Mouse (Mus musculus): ENCODE data around the gene Abca14. TPM values are rescaled to one million over a fixed set of nuclear protein-coding genes. Genes with fewer than 3 reads are reported as not detected.
"Not testable (repeated sequence)": the region's sequence is repeated elsewhere in the genome, so short reads cannot be mapped to it uniquely, and the experiment has no call there.

Gene Abca14
- total RNA-seq, 2 experiments from 2014 or later, result not detected

DNA sequence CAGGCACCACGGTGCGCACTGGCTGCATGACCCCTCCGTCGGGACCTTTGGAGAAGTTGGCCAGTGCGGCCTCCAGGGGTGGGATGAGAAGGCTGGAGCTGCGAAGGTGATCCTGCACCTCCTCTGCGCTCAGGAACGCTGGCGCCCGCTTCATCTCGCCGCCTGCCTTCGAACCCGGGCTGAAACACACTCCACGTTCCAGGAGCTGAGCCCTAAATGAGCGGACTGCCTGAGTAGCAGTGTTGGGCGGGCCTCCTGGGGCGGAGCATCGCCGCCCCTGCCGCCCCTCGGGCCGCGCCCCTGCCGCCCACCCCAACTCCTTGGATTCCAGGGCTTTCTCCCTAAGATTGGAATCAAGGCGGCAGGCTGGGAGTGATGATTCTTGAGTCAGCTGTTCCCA lies 2.0 kb upstream of the Abca14 start, which contains the start of gene Crym:
Crym (minus strand) TSS at position 341 of the 400 bp plus-strand sequence.
- no peak for DNase-seq

- no peak for DNase-seq
These were observed 2.2 kb downstream of the Abca14 start for GRCm38 (mm10) chr7:120205989-120206388.

GRCm38 (mm10) chr7:120228541-120228940 lies 24.8 kb downstream of the Abca14 start:
- DNase-seq, result no peak

- DNase-seq, result no peak
These were observed 37.3 kb downstream of the Abca14 start for GRCm38 (mm10) chr7:120241092-120241491.

- DNase-seq, result no peak
These were observed 67.6 kb downstream of the Abca14 start for GRCm38 (mm10) chr7:120271135-120271991.

- DNase-seq, result no peak
These were observed 68.3 kb downstream of the Abca14 start for GRCm38 (mm10) chr7:120272110-120272509.

GRCm38 (mm10) chr7:120285286-120285685 lies 81.5 kb downstream of the Abca14 start:
- DNase-seq, result no peak

GRCm38 (mm10) chr7:120316086-120316485 lies 112.3 kb downstream of the Abca14 start:
- DNase-seq, result no peak

DNA sequence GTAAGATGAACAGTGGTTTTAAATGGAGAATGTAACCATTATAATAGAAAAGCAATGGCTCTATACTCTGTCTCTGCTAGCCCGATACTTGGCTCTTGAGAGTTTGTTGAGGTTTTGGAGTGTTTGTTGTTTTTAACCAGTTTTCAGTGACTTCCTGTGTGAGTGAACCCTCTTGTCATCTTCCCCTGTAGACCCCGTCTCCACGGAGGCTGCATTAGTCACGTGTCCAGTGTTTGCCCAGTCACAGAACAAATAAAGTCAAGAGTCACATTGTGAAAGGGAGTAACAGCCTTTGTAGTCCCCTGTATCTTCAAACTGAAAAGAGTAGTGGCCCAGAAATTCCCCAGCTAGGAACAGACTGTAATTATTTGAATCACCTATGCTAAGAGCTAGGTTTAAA lies 119.2 kb downstream of the Abca14 start:
- DNase-seq, result no peak

GRCm38 (mm10) chr7:120325911-120326310 lies 122.2 kb downstream of the Abca14 start:
- not testable (repeated sequence) for DNase-seq

- no peak for DNase-seq
These were observed 123.7 kb downstream of the Abca14 start for GRCm38 (mm10) chr7:120327220-120328073.

GRCm38 (mm10) chr7:120328087-120328793 lies 124.5 kb downstream of the Abca14 start, which contains the start of gene Abca15:
TSS of gene Abca15 (plus strand) at chr7:120328670.
- DNase-seq, result no peak

DNA sequence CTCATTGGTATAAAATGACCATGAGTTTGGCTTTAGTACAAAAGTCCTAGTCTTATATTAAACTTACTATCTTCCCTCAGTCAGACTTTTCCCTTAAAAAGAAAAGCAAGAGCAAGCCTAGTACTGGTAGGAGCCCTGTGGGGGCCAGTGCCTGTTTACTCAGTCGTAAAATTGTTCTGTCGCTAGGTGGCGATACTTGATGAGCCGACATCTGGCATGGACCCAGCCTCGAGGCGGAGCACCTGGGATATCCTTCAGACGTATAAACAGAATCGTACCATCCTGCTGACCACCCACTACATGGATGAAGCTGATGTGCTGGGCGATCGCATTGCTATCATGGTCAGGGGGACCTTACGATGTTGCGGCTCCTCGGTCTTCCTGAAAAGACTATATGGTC lies 157.4 kb downstream of the Abca14 start:
- DNase-seq, result no peak

Other genes with a start within 250 kb of the Abca14 start
- gene Dnah3, start 108.7 kb upstream of the Abca14 start, total RNA-seq (2021), result under 1 TPM; 0.05 to 0.13 TPM
- gene Tmem159, start 101.6 kb upstream of the Abca14 start, total RNA-seq (2021), result 1 to 10 TPM; 7.4 TPM
- gene Zp2, start 58.7 kb upstream of the Abca14 start, total RNA-seq (2021), result under 1 TPM in 1 of 2 experiments, not detected in 1; 0.51 TPM
- gene Anks4b, start 30.1 kb upstream of the Abca14 start, total RNA-seq (2021), result under 1 TPM in 1 of 2 experiments, not detected in 1; 0.10 TPM
- 1 to 10 TPM; 4.2 to 5.5 TPM for gene Crym, start 1.9 kb upstream of the Abca14 start, total RNA-seq (2021)
- gene Abca15, start 124.7 kb downstream of the Abca14 start, total RNA-seq (2021), result not detected
- not detected for gene Abca16, start 205.7 kb downstream of the Abca14 start, total RNA-seq (2021)

All from gastrocnemius, postnatal 25 days (tissue).